Mouse (Mus musculus) CD4-positive, CD25-positive, alpha-beta regulatory T cell, adult 2 months (primary cell): ENCODE measurements around the gene Enpep.

Experiments
- DNase-seq: peaks from one replicate; pipeline ENCODE4 v3.0.0-alpha.2; 2012; ENCODE audit warnings: low read depth, low spot score

Gene Enpep

GRCm38 (mm10) chr3:129238664-129239258 is 93.8 kb downstream of the Enpep start:
- no peak for DNase-seq

- DNase-seq, result no peak
Measured at GRCm38 (mm10) chr3:129238010-129238409, 94.5 kb downstream of the Enpep start.

GRCm38 (mm10) chr3:129227331-129227730 is 105.2 kb downstream of the Enpep start:
- no peak for DNase-seq

- no peak for DNase-seq
Measured at GRCm38 (mm10) chr3:129226681-129227080, 105.8 kb downstream of the Enpep start.

GRCm38 (mm10) chr3:129225577-129226289 is 106.8 kb downstream of the Enpep start:
- DNase-seq, result no peak

- DNase-seq, result no peak
Measured at GRCm38 (mm10) chr3:129224806-129225576, 107.5 kb downstream of the Enpep start.

GRCm38 (mm10) chr3:129223964-129224805 is 108.3 kb downstream of the Enpep start:
- no peak for DNase-seq

- no peak for DNase-seq
Measured at GRCm38 (mm10) chr3:129223401-129223800, 109.1 kb downstream of the Enpep start.

GRCm38 (mm10) chr3:129222448-129223290 is 109.9 kb downstream of the Enpep start:
- no peak for DNase-seq

GRCm38 (mm10) chr3:129221380-129222260 is 110.9 kb downstream of the Enpep start:
- DNase-seq, result no peak

GRCm38 (mm10) chr3:129220681-129221379 is 111.7 kb downstream of the Enpep start:
- no peak for DNase-seq

- DNase-seq, result no peak
Measured at GRCm38 (mm10) chr3:129220086-129220670, 112.3 kb downstream of the Enpep start.
